Mouse (Mus musculus): ENCODE measurements around the gene Atp13a2.

Gene Atp13a2

DNA sequence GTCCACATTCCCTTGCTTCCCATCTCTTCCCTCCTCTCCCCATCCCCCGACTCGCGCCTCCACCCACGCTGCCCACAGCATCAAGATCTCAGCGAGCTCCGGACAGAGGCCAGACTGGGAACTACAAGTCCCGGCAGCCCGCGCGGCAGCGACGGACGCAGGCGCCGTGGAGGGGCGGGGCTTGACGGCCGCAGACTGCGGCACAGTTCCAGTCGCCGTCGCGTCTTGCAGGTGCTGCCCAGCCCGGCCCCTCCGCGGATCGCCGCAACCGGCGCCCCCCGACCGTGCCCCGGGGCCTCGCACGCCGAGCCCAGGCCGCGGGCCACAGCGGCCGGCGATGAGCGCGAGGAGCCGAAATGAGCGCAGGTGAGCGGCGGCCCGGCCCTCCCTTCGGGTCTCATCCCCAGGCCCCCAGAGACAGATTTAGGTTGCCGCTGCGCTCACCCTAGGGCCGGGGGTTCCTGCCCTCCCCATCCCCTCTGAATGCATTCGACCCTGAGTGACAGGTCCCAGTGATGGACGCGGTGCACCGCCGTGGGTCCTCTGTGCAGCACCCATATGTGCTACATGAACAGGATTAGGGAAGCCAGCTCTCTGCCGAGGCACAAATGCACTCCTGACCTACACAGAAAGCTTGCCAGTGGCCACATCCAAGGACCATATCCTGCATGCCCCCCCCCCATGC is at the start of gene Atp13a2:
Atp13a2 (plus strand) TSS at position 163 of the 685 bp plus-strand sequence.
- CTCF ChIA-PET = interaction anchor here (0.6 to 1.4 kb wide), 14 partner anchors 16 to 1340 kb away, joined by 3 to 13 read pairs (median 4); no protein-coding TSS in a partner anchor
- POLR2A ChIA-PET = interaction anchor here in 3 of 4 experiments (0.6 to 1.6 kb wide), 17 partner anchors 8 to 298 kb away, joined by 3 to 5 read pairs (median 3); no protein-coding TSS in a partner anchor

GRCm38 (mm10) chr4:140944356-140944755 is 42.3 kb upstream of the Atp13a2 start:
- POLR2A ChIA-PET = interaction anchor here in 1 of 4 experiments (0.8 kb wide), 1 partner anchor 34 kb away, joined by 3 read pairs; no protein-coding TSS in a partner anchor
- CTCF ChIA-PET = interaction anchor here in 1 of 4 experiments (0.6 kb wide), 1 partner anchor 183 kb away, joined by 3 read pairs; no protein-coding TSS in a partner anchor

DNA sequence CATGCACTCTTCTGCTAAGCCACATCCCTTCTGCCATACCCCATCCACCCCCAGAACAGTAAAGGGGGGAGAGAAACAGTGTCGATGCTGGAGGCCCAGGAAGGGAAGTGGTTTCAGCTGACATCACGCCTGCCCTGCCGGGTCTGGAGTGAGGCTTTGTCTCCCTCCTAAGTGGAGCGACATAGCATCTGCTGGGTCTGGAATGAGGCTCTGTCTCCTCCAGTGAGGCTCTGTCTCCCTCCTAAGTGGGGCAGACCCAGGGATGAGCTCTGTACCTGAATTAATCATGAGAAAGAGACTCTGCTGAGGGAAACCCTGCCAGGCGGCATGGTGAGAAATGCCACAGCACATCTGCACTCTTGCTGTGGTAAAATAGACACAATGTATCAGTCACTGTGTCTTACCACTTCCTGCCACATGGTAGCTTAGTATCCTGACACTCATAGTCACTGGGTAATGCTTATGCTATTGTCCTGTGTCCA is 41.7 kb upstream of the Atp13a2 start:
- POLR2A ChIA-PET = interaction anchor here in 2 of 4 experiments (0.7 to 1.5 kb wide), 3 partner anchors 9 to 34 kb away, joined by 3 read pairs; no protein-coding TSS in a partner anchor
- CTCF ChIA-PET = interaction anchor here in 1 of 4 experiments (0.6 kb wide), 1 partner anchor 183 kb away, joined by 3 read pairs; no protein-coding TSS in a partner anchor

DNA sequence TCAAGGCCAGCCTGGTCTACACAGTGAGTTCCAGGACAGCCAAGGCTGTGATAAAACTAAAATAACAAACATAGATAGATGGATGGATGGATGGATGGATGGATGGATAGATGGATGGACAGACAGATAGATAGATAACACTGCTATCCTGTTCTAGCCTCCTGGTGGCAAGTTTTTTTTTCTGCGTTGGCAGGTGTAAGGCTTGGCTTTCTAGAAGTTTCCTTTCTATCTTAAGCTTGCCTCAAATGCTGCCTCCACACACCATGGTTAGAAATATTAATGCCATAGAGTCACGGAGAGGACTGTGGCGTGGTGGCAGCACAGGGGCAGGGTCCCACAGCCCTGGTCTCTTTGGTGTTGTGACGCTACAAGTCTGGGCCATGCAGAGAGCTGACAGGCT is 41.1 kb upstream of the Atp13a2 start:
- POLR2A ChIA-PET = interaction anchor here in 1 of 4 experiments (0.7 to 1.5 kb wide), 2 partner anchors 8 to 12 kb away, joined by 3 read pairs; no protein-coding TSS in a partner anchor
- CTCF ChIA-PET = interaction anchor here in 1 of 4 experiments (0.6 kb wide), 1 partner anchor 201 kb away, joined by 10 read pairs; no protein-coding TSS in a partner anchor

DNA sequence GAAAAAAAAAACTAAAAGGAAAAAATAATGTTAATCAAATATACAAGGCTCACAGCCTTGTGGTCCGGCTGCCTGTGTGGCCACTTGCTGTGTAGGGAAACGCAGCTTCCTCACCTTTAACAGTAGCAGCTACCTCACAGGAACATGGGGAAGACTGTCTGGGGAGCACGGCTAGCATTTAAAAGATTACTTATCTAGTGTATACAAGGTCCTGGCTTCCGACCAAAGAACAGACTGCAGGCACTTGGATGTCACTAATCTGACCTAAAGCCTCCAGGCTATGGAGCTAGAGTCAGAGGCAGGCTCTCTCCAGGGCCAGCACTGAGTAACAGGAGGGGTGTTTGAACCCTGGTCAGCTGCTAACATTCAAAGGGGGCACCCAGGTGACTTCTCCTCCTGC is 40.6 kb upstream of the Atp13a2 start:
- POLR2A ChIA-PET = interaction anchor here in 3 of 4 experiments (0.7 to 1.5 kb wide), 5 partner anchors 9 to 1391 kb away, joined by 3 to 5 read pairs (median 3); no protein-coding TSS in a partner anchor

DNA sequence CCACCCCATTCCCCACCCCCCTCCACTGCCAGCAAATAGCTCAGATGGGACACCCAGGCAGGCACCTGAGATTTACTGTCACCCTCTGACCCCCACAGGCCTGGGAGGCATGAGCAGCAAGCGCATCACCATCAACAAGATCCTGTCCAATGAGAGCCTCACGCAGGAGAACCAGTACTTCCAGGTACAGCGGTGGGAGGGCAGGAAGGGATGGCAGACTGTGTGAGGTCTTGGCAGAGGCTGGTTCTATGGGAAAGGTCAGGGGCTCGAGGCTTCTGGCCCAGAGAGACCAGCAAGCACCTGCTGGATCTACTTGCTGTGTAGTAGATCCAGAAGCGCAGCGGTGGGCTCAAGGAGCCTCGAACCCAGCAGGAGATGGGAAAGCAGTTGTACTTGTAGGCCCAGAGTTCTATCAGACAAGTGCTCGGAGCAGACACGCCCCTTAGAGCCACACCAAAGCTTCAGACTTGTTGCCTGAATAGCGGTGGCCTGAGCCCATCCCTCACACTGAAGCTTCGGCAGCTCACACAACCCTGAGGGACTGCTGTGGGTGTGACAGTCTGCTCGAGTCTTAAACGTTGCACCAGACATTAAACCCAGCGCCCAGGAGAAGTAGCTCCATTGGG is 40.0 kb upstream of the Atp13a2 start:
- ChIA-PET POLR2A (interaction anchor here in 3 of 4 experiments (0.6 to 2.0 kb wide), 10 partner anchors 9 to 1390 kb away, joined by 3 to 6 read pairs (median 3); partner anchors contain the start of gene Necap2 (in 1 of the 3)), CTCF (interaction anchor here in 2 of 4 experiments (0.6 to 1.1 kb wide), 7 partner anchors 9 to 202 kb away, joined by 3 to 8 read pairs (median 5); no protein-coding TSS in a partner anchor)

More for the DNA sequence above, 40.6 kb upstream of the Atp13a2 start:
- CTCF ChIA-PET = interaction anchor here in 2 of 4 experiments (0.6 to 1.1 kb wide), 2 partner anchors 12 to 201 kb away, joined by 6 to 10 read pairs; no protein-coding TSS in a partner anchor

- ChIA-PET POLR2A (interaction anchor here in 3 of 4 experiments (0.6 to 2.0 kb wide), 19 partner anchors 10 to 248 kb away, joined by 3 to 7 read pairs (median 3); partner anchors contain the start of gene Necap2 (in 1 of the 3)), CTCF (interaction anchor here (0.5 to 2.0 kb wide), 14 partner anchors 10 to 1158 kb away, joined by 3 to 13 read pairs (median 4); no protein-coding TSS in a partner anchor)
Observed at GRCm38 (mm10) chr4:140947487-140948440, 38.9 kb upstream of the Atp13a2 start.

DNA sequence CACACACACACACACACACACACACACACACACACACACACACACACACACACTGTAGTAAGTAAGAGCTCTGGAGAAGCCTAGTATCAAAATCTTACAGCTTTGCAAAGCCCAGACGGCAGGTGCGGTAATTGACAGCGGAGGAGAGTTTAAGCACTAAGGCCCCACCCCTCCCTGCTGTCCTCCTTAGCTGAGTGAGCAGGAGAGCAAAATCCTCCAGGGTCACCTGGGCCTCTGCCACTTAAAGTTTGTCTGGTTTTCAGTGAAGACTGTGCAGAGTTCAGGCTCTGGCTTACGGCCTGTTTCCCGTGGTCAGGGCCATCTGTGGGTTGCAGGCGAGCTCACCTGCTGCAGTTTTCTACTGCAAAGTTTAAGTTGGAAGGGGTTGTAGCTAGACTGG is 38.2 kb upstream of the Atp13a2 start:
- CTCF ChIA-PET = interaction anchor here (0.6 to 2.0 kb wide), 15 partner anchors 9 to 1158 kb away, joined by 3 to 13 read pairs (median 4); no protein-coding TSS in a partner anchor
- POLR2A ChIA-PET = interaction anchor here (0.6 to 2.0 kb wide), 18 partner anchors 9 to 1210 kb away, joined by 3 to 7 read pairs (median 3); partner anchors contain the start of gene Necap2 (in 1 of the 4)

GRCm38 (mm10) chr4:140949052-140949451 is 37.6 kb upstream of the Atp13a2 start:
- ChIA-PET POLR2A (interaction anchor here in 3 of 4 experiments (0.6 to 1.7 kb wide), 12 partner anchors 9 to 1211 kb away, joined by 3 to 7 read pairs (median 3); no protein-coding TSS in a partner anchor), CTCF (interaction anchor here (0.6 to 2.0 kb wide), 9 partner anchors 8 to 399 kb away, joined by 3 to 12 read pairs (median 4); no protein-coding TSS in a partner anchor)

- CTCF ChIA-PET = interaction anchor here in 3 of 4 experiments (0.6 to 1.9 kb wide), 5 partner anchors 8 to 165 kb away, joined by 3 to 10 read pairs (median 4); no protein-coding TSS in a partner anchor
- POLR2A ChIA-PET = interaction anchor here in 2 of 4 experiments (1.0 to 1.7 kb wide), 4 partner anchors 13 to 35 kb away, joined by 3 to 4 read pairs (median 3); no protein-coding TSS in a partner anchor
Observed at GRCm38 (mm10) chr4:140949616-140950015, 37.1 kb upstream of the Atp13a2 start.

DNA sequence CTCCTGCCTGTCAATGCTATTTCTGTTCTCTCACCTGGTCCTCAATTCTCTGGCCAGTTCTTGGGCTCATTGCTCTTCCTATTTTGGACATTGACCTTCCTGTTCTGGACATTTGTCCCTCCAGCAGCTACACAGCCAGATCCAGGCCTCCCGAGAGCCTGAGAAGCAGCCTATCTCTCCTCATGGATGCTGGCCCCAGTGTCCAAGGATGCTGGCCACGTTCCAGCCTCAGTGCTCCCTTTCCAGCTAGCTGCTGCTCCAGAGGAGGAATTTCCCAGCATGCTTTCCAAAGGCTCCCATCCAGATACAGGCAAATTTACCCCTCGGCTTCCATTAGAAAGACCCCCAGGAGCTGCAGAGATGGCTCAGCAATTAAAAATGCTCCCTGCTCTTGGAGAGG is 36.1 kb upstream of the Atp13a2 start:
- ChIA-PET POLR2A (interaction anchor here in 1 of 4 experiments (2.4 kb wide), 1 partner anchor 18 kb away, joined by 8 read pairs; no protein-coding TSS in a partner anchor), CTCF (interaction anchor here in 1 of 4 experiments (0.9 kb wide), 1 partner anchor 10 kb away, joined by 3 read pairs; no protein-coding TSS in a partner anchor)

DNA sequence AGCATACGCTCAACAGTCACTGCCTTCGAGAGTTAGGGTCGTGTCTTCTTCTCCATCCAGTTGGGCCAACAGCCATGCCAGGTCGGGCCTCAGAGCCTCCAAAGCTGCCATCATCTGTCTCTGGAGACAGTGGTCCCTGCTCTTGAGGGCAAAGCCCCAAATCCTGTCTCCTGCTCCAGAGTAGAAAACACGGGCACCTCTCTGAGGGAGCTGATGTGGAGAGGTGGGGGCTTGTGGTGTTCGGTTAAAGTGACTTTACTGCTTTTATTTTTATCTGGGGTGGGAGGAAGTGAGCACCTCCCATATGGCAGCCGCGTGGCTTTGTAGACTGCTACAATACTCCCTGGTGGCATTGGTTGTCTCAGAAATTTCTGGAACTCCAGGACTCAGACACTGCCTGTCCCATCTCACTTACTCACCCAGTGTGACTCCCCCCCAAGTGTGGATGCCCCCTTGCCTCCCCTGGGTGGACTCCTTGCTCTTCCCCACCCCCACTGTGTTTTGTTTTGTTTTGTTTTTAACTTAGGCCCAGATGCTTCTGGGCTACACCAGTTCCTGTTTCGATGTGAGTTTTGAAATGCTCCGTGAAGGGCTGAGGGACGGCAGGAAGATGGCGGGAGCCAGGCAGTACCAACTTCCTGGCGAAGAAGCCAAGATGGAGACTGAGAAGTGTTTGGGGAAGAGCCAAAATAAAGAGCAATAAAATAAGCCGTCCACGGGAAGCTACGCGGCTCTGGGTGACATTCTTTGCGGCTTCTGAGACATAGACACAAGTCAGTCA is 34.6 kb upstream of the Atp13a2 start:
- ChIA-PET CTCF (interaction anchor here in 1 of 4 experiments (0.9 kb wide), 1 partner anchor 427 kb away, joined by 3 read pairs; no protein-coding TSS in a partner anchor), POLR2A (interaction anchor here in 3 of 4 experiments (0.5 to 2.4 kb wide), 10 partner anchors 14 to 331 kb away, joined by 3 to 8 read pairs (median 4); no protein-coding TSS in a partner anchor)

- ChIA-PET POLR2A (interaction anchor here in 2 of 4 experiments (0.6 to 1.8 kb wide), 10 partner anchors 9 to 239 kb away, joined by 3 to 5 read pairs (median 3); no protein-coding TSS in a partner anchor), CTCF (interaction anchor here (0.5 to 2.0 kb wide), 31 partner anchors 8 to 225 kb away, joined by 3 to 12 read pairs (median 4); no protein-coding TSS in a partner anchor)
Observed at GRCm38 (mm10) chr4:140957131-140957702, 29.5 kb upstream of the Atp13a2 start.

GRCm38 (mm10) chr4:140957725-140958124 is 28.9 kb upstream of the Atp13a2 start:
- ChIA-PET CTCF (interaction anchor here (0.5 to 2.0 kb wide), 33 partner anchors 9 to 226 kb away, joined by 3 to 12 read pairs (median 4); no protein-coding TSS in a partner anchor), POLR2A (interaction anchor here in 2 of 4 experiments (0.6 to 1.8 kb wide), 12 partner anchors 9 to 918 kb away, joined by 3 to 5 read pairs (median 3); no protein-coding TSS in a partner anchor)

GRCm38 (mm10) chr4:140958319-140958718 is 28.4 kb upstream of the Atp13a2 start:
- POLR2A ChIA-PET = interaction anchor here in 1 of 4 experiments (0.6 to 1.2 kb wide), 4 partner anchors 24 to 917 kb away, joined by 3 read pairs; no protein-coding TSS in a partner anchor
- CTCF ChIA-PET = interaction anchor here (0.7 to 2.0 kb wide), 18 partner anchors 9 to 226 kb away, joined by 3 to 12 read pairs (median 6); no protein-coding TSS in a partner anchor

All from embryonic stem cell, embryonic (primary cell).